Mouse (Mus musculus): ENCODE results near the gene Tmem150b.

- TF ChIP-seq CTCF (IDR thresholded peaks at IDR 0.05; ENCODE audit: control insufficient read depth, insufficient read depth, low read length) (no peak), POLR2A (IDR thresholded peaks at IDR 0.05; ENCODE audit: borderline replicate concordance, control insufficient read depth, low read depth, low read length) (no peak)
Observed at GRCm38 (mm10) chr7:4669156-4669555, 55.9 kb downstream of the Tmem150b start.

Measured in bone marrow, adult 2 months (tissue).